Mouse (Mus musculus) liver, postnatal 0 days (tissue): Measurements from ENCODE around the gene Tle4. TPM values are rescaled to one million over a fixed set of nuclear protein-coding genes. Genes with fewer than 3 reads are reported as not detected.
A peak's percentile ranks its signal among the peaks of the same experiment; 100 is the strongest.

ENCODE experiments used
- ATAC-seq: fragments of 200-750 bp; cut with Nextera tagmentation; 2 replicates; pipeline ENCODE4 v1.8.0; 2017; ENCODE audit warnings: mild to moderate bottlenecking, moderate library complexity
- DNase-seq: peaks from one replicate; pipeline ENCODE4 v3.0.0-alpha.2; 2016
- H3K27ac ChIP-seq: fragments of 300-500 bp; sonication (generic); 2 replicates; pipeline ENCODE4 v1.5.1; 2014; ENCODE audit warnings: antibody characterized with exemption, moderate library complexity, mild to moderate bottlenecking, low read depth
- H3K27me3 ChIP-seq: fragments of 300-500 bp; sonication (generic); 2 replicates; pipeline ENCODE4 v1.6.1; 2014; ENCODE audit warnings: low read length, control low read depth, mixed read lengths; ENCODE audit not compliant: insufficient read depth
- H3K36me3 ChIP-seq: fragments of 300-500 bp; sonication (generic); replicated peaks from 2 replicates; pipeline ENCODE4 v1.6.1; 2014; ENCODE audit warnings: mild to moderate bottlenecking, control low read depth, low read length, moderate library complexity, mixed read lengths; ENCODE audit not compliant: insufficient read depth
- H3K4me1 ChIP-seq: fragments of 300-500 bp; sonication (generic); 2 replicates; pipeline ENCODE4 v1.6.1; 2014; ENCODE audit warnings: antibody characterized with exemption, mild to moderate bottlenecking, control low read depth; ENCODE audit not compliant: insufficient read depth
- H3K4me2 ChIP-seq: fragments of 300-500 bp; sonication (generic); 2 replicates; pipeline ENCODE4 v1.6.1; 2014; ENCODE audit warnings: low read depth, mild to moderate bottlenecking, low read length, moderate library complexity, mixed read lengths
- H3K4me3 ChIP-seq: fragments of 300-500 bp; sonication (generic); 2 replicates; pipeline ENCODE4 v1.5.1; 2014; ENCODE audit warnings: low read depth, low read length
- H3K9ac ChIP-seq: fragments of 300-500 bp; sonication (generic); replicated peaks from 2 replicates; pipeline ENCODE4 v1.6.1; 2014; ENCODE audit warnings: mild to moderate bottlenecking, moderate library complexity
- H3K9me3 ChIP-seq: fragments of 300-500 bp; sonication (generic); 2 replicates; pipeline ENCODE4 v1.6.1; 2016; ENCODE audit warnings: mild to moderate bottlenecking, control low read depth, low read length, mixed read lengths
- CTCF ChIP-seq: sonication (generic); IDR thresholded peaks from 2 replicates; pipeline ENCODE4 v1.5.1; 2016; ENCODE audit warnings: antibody characterized with exemption, low read depth
- EP300 ChIP-seq: IDR thresholded peaks from 2 replicates; pipeline ENCODE4 v1.6.1; 2016; ENCODE audit warnings: antibody characterized with exemption, low read depth, mild to moderate bottlenecking
- WGBS: fragments of 180-500 bp; shearing (Covaris S2); extraction: QIAGEN DNeasy Blood & Tissue Kit; methylation state at CpG from one replicate; pipeline ENCODE4 v1.1.7; 2014; ENCODE audit not compliant: insufficient replicate concordance; 5-methylcytosine and 5-hydroxymethylcytosine counted together
- polyA plus RNA-seq: library from polyadenylated mRNA; unstranded; fragments of >200 nt; fragmentation: Nextera tagmentation; extraction: Ambion mirVana; gene quantifications from 2 replicates; pipeline ENCODE4 v1.2.1, GENCODE M21; 2015

Tle4 gene
- polyA plus RNA-seq, 1 experiment from 2014 or later = 3.1 TPM

- Histone ChIP-seq H3K9ac (no peak overlapping the region), H3K36me3 (peaks cover 4% of the 10 kb centered on the region; the same call in 1 of the 2 replicates), H3K4me3 (no peak overlapping the region), H3K4me2 (no peak overlapping the region), H3K27me3 (no peaks in the 10 kb centered on the region), H3K4me1 (peaks cover 12% of the 10 kb centered on the region; the same call in 1 of the 2 replicates), H3K9me3 (no peaks in the 10 kb centered on the region), H3K27ac (no peak overlapping the region)
- WGBS = 77% methylated on average over 3 of the region's 3 CpGs
- DNase-seq = no peak
- ATAC-seq = no peak
- no peak for TF ChIP-seq EP300
- TF ChIP-seq CTCF = no peak
Observed at GRCm38 (mm10) chr19:14585235-14585634, 12.6 kb downstream of the Tle4 start.

GRCm38 (mm10) chr19:14578698-14579097, 19.2 kb downstream of the Tle4 start:
- Histone ChIP-seq H3K9ac (no peak overlapping the region), H3K4me1 (peaks cover 7% of the 10 kb centered on the region), H3K36me3 (no peaks in the 10 kb centered on the region; the same call in 1 of the 2 replicates), H3K9me3 (no peaks in the 10 kb centered on the region), H3K27ac (no peak overlapping the region), H3K4me3 (no peak overlapping the region), H3K27me3 (no peaks in the 10 kb centered on the region), H3K4me2 (no peak overlapping the region)
- 67% methylated on average over 5 of the region's 5 CpGs for WGBS
- TF ChIP-seq CTCF = no peak
- TF ChIP-seq EP300 = no peak
- DNase-seq (no peak), ATAC-seq (no peak)

- H3K4me3 ChIP-seq = no peak overlapping the region
- H3K27ac ChIP-seq = no peak overlapping the region
- DNase-seq (no peak), ATAC-seq (peak; percentile 70)
- no peaks in the 10 kb centered on the region for H3K27me3 ChIP-seq
- H3K4me2 ChIP-seq = no peak overlapping the region
- H3K9me3 ChIP-seq = no peaks in the 10 kb centered on the region
- no peak overlapping the region for H3K9ac ChIP-seq
- no peaks in the 10 kb centered on the region; the same call in 1 of the 2 replicates for H3K36me3 ChIP-seq
- H3K4me1 ChIP-seq = peaks cover 7% of the 10 kb centered on the region
- TF ChIP-seq CTCF (no peak), EP300 (no peak)
- 54% methylated on average over 4 of the region's 4 CpGs for WGBS
Observed at GRCm38 (mm10) chr19:14578016-14578415, 19.8 kb downstream of the Tle4 start.

DNA sequence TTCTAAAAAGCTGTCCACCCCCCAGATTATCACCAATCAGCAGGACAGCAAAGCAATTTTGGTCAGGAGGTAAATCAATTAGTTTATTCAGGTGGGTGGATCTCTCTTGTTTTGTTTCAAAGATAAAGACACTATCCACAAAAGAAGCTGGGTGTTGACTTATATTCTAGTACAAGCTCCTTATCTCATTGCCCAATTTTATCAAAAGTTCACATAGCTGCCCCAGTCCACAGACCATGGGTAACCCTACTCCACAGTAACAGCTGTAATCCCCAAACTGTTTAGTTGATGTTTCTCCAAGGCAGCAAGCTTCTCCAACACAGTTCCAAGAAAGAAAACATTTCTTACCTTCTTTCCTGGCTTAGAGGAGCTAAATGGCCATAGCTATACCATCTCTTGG, 21.5 kb downstream of the Tle4 start:
- H3K36me3 ChIP-seq = no peaks in the 10 kb centered on the region
- no peak for DNase-seq
- H3K9me3 ChIP-seq = no peaks in the 10 kb centered on the region
- no peaks in the 10 kb centered on the region for H3K27me3 ChIP-seq
- ATAC-seq = no peak
- TF ChIP-seq CTCF (no peak), EP300 (no peak)
- no peak overlapping the region for H3K27ac ChIP-seq
- H3K4me3 ChIP-seq = no peak overlapping the region
- no peak overlapping the region for H3K9ac ChIP-seq
- H3K4me2 ChIP-seq = no peak overlapping the region
- peaks cover 7% of the 10 kb centered on the region for H3K4me1 ChIP-seq

- Histone ChIP-seq H3K27me3 (no peaks in the 10 kb centered on the region), H3K4me1 (no peaks in the 10 kb centered on the region), H3K27ac (no peak overlapping the region), H3K36me3 (no peaks in the 10 kb centered on the region), H3K4me2 (no peak overlapping the region), H3K4me3 (no peak overlapping the region), H3K9ac (no peak overlapping the region), H3K9me3 (no peaks in the 10 kb centered on the region)
- ATAC-seq = no peak
- DNase-seq = no peak
- TF ChIP-seq CTCF (no peak), EP300 (no peak)
Observed at GRCm38 (mm10) chr19:14568879-14569278, 29.0 kb downstream of the Tle4 start.

- TF ChIP-seq CTCF (no peak), EP300 (no peak)
- no peak overlapping the region for H3K27ac ChIP-seq
- H3K9me3 ChIP-seq = no peaks in the 10 kb centered on the region
- no peaks in the 10 kb centered on the region for H3K4me1 ChIP-seq
- no peak overlapping the region for H3K4me2 ChIP-seq
- no peak overlapping the region for H3K9ac ChIP-seq
- no peak for DNase-seq
- no peaks in the 10 kb centered on the region for H3K27me3 ChIP-seq
- no peak overlapping the region for H3K4me3 ChIP-seq
- H3K36me3 ChIP-seq = no peaks in the 10 kb centered on the region
- no peak for ATAC-seq
- 87% methylated on average over 3 of the region's 3 CpGs for WGBS
Observed at GRCm38 (mm10) chr19:14567081-14567480, 30.8 kb downstream of the Tle4 start.

DNA sequence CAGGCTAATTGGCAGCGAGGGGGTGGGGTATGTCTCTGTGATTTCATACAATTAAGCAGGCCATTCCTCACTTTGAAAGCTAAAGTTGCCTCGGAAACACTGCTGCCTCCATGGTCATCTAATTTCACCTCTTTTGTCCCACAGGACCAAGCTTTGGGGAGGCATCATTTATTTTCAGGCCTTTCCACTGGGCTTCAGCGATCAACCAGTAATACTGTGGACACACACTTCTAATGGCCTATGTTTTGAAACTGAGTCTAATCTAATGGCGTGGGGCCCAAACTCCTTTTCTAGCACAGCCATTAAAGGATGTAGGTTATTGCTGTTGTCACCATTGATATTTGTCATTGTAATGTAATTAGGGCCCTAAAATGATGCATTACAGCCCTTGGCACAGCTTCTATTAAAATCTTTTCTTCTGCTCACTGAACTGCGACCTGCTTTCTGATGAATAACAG, 31.3 kb downstream of the Tle4 start:
- no peak for ATAC-seq
- TF ChIP-seq EP300 (no peak), CTCF (no peak)
- no peaks in the 10 kb centered on the region for H3K9me3 ChIP-seq
- no peaks in the 10 kb centered on the region for H3K36me3 ChIP-seq
- 81% methylated on average over 5 of the region's 5 CpGs for WGBS
- no peak overlapping the region for H3K27ac ChIP-seq
- no peak overlapping the region for H3K9ac ChIP-seq
- H3K4me3 ChIP-seq = no peak overlapping the region
- no peak overlapping the region for H3K4me2 ChIP-seq
- no peaks in the 10 kb centered on the region for H3K4me1 ChIP-seq
- H3K27me3 ChIP-seq = no peaks in the 10 kb centered on the region
- no peak for DNase-seq
